16 mouse cellular contexts compared by ENCODE assay signal in genomic region chr2:110528191-110528590, GRCm38 (mm10).
DNase-seq lines count a peak whose midpoint lies in the region; ATAC-seq lines count a peak whose summit lies in the region.
"Had no signal": no experiment of that assay in that cellular context is flagged by ENCODE, and none has a peak within 500 bp of the region (broad histone marks: within the 10 kb centered on the region; RNA-seq: fewer than 3 reads in every experiment).

No protein-coding gene starts in this region.

- 45% methylated on average over 3 of the region's 3 CpGs for WGBS in kidney, embryonic 15.5 days
- 44% methylated on average over 3 of the region's 3 CpGs for WGBS in embryonic facial prominence, embryonic 10.5 days
- 28% methylated on average over 3 of the region's 3 CpGs for WGBS in limb, embryonic 10.5 days

- no peak overlapping the region for H3K4me3 ChIP-seq in kidney, embryonic 15.5 days (replicated peaks)
- H3K4me3 ChIP-seq in embryonic facial prominence, embryonic 10.5 days = no peak overlapping the region
- H3K4me3 ChIP-seq in limb, embryonic 10.5 days = no peak overlapping the region
- H3K4me3 ChIP-seq: liver, embryonic 15.5 days; neural tube, embryonic 13.5 days had no signal

- H3K9me3 ChIP-seq in kidney, embryonic 15.5 days (replicated peaks) = no peaks in the 10 kb centered on the region
- no peaks in the 10 kb centered on the region for H3K9me3 ChIP-seq in embryonic facial prominence, embryonic 10.5 days
- H3K9me3 ChIP-seq in limb, embryonic 10.5 days (replicated peaks) = no peaks in the 10 kb centered on the region
- H3K9me3 ChIP-seq: G1E; liver, embryonic 15.5 days; neural tube, embryonic 13.5 days had no signal

- DNase-seq in kidney, postnatal 14 days = no peak
- DNase-seq in NIH3T3 (ENCODE audit: low read depth) = peak; percentile 39
- peak; percentile 57 for DNase-seq in embryonic facial prominence, embryonic 10.5 days (ENCODE audit: low spot score)
- peak; percentile 45 for DNase-seq in limb, embryonic 10.5 days (ENCODE audit: low spot score)
- no peak for DNase-seq in urinary bladder, adult 2 months (ENCODE audit: low spot score)
- no peak for DNase-seq in thymus, adult 18-20 months
- DNase-seq: adrenal gland, postnatal 14 days; cerebellum, postnatal 10 days; heart, adult 11 months; heart, postnatal 10 days; retina, postnatal 1 day had no signal

- no peaks in the 10 kb centered on the region for H3K36me3 ChIP-seq in kidney, embryonic 15.5 days
- H3K36me3 ChIP-seq in embryonic facial prominence, embryonic 10.5 days (replicated peaks) = no peaks in the 10 kb centered on the region
- no peaks in the 10 kb centered on the region for H3K36me3 ChIP-seq in limb, embryonic 10.5 days
- H3K36me3 ChIP-seq: G1E; liver, embryonic 15.5 days; neural tube, embryonic 13.5 days had no signal

- no peaks in the 10 kb centered on the region for H3K4me1 ChIP-seq in kidney, embryonic 15.5 days
- no peaks in the 10 kb centered on the region for H3K4me1 ChIP-seq in embryonic facial prominence, embryonic 10.5 days
- peaks cover 17% of the 10 kb centered on the region for H3K4me1 ChIP-seq in limb, embryonic 10.5 days
- H3K4me1 ChIP-seq: liver, embryonic 15.5 days; neural tube, embryonic 13.5 days had no signal

- H3K4me2 ChIP-seq in kidney, embryonic 15.5 days = no peak overlapping the region
- H3K4me2 ChIP-seq: liver, embryonic 15.5 days; neural tube, embryonic 13.5 days had no signal

- H3K27me3 ChIP-seq in kidney, embryonic 15.5 days = no peaks in the 10 kb centered on the region
- H3K27me3 ChIP-seq in embryonic facial prominence, embryonic 10.5 days (replicated peaks; ENCODE audit: low read depth, poor library complexity, severe bottlenecking) = no peaks in the 10 kb centered on the region
- no peaks in the 10 kb centered on the region for H3K27me3 ChIP-seq in limb, embryonic 10.5 days (ENCODE audit: low read depth, poor library complexity, severe bottlenecking)
- H3K27me3 ChIP-seq: liver, embryonic 15.5 days; neural tube, embryonic 13.5 days had no signal

- no peak overlapping the region for H3K27ac ChIP-seq in kidney, embryonic 15.5 days
- H3K27ac ChIP-seq in embryonic facial prominence, embryonic 10.5 days (replicated peaks) = no peak overlapping the region
- peak overlapping the region; percentile 42; the same call in 1 of the 2 replicates for H3K27ac ChIP-seq in limb, embryonic 10.5 days
- H3K27ac ChIP-seq: liver, embryonic 15.5 days; neural tube, embryonic 13.5 days had no signal

- no peak overlapping the region for H3K9ac ChIP-seq in kidney, embryonic 15.5 days
- H3K9ac ChIP-seq: liver, embryonic 15.5 days; neural tube, embryonic 13.5 days had no signal

- ATAC-seq in kidney, embryonic 15.5 days (replicated peaks; ENCODE audit: low FRiP score) = peak; percentile 60; the same call in 1 of the 2 replicates
- ATAC-seq: midbrain, embryonic 16.5 days had no signal

Comparison
In these comparisons a context has a peak if more than half of its experiments do, and no peak if none do; other contexts are left out.
1. DNase-seq: peak in NIH3T3 (single experiment), embryonic facial prominence, embryonic 10.5 days (single experiment) and limb, embryonic 10.5 days (single experiment); none in kidney, postnatal 14 days (single experiment), urinary bladder, adult 2 months (single experiment) and thymus, adult 18-20 months (0 of 2).